Mouse (Mus musculus): ENCODE results near the gene Gpr15. TPM values are rescaled to one million over a fixed set of nuclear protein-coding genes. Genes with fewer than 3 reads are reported as not detected.

Gene Gpr15
- total RNA-seq, 2 experiments from 2014 or later = not detected

DNA sequence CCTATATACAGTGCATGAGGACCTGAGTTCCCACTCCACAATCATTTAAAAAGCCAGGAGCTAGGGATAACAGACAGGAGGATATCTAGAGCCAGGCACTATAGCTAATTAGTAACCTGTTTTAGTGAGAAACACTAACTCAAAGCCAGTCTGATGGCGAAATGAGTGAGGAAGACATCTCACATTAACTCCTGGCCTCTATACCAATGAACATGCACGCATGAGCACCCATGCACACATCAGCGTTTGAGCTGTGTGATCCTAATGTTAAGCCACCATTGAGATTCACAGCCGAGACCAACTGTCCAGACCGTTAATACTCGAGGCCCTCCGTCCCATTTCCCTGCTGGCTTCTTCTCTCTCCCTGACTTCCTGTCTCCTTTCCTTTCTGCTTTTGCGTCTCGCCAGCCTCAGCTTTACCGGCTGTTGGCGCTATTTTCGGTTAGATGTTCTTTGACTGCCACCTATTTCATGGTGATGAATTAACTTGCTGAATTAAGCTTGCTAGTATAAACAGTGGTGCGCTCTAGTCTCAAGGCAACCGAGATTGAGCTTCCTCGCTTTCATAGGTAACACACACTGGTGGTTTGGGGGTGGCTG is 45.0 kb downstream of the Gpr15 start:
- no peak for DNase-seq (ENCODE audit: extremely low spot score in 1 of 2, low spot score in 1 of 2)

DNA sequence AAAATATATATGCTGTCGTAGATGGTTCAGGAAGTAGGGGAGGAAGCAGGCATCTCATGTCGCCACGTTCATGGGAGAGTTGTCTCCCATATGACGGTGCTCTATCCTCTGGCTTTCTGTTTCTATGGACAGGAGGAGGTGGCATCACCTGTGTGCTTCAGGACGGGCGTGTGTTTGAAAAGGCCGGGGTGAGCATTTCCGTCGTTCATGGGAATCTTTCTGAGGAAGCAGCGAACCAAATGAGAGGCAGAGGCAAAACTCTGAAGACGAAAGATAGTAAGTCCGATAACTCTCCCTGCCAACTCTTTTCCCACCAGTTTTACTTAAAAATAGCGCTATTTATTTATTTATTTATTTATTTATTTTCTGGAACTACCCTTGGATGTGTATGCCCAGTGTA is 46.5 kb downstream of the Gpr15 start:
- no peak for DNase-seq (ENCODE audit: extremely low spot score in 1 of 2, low spot score in 1 of 2)

DNA sequence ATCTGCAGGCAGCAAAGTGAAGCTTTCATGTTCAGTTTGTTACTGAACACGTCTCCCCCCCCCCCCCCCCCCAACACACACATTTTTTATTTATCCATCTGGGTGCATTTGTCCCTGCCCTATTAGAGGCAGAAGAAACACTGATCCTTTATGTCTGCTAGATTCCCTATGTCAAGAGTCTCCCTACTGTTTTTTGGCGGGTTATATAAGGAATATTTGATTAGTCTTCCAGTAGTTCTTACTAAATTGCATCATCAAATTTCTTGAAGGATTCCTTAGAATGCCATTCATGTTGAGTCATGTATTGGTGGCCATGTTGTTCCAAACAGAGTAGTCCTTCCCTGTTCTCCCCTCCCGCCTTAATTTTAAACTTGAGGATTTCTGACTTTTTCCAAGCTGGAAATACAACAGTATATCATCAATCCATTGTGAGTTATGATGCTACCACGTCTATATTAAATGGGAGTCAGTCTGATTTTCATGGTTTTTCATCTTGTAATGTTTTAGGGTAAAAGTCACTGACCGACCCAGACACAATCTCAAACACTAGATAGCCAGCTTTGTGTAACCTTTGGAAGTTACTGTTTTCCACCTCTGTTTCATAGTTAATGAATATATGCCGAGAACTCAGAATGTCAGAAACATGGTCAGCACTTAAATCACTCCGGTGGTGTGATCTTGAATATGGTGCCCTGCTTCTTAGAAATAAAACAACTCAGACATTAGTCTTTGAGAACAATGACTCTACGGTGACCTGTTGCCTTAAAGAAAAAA is 47.5 kb downstream of the Gpr15 start:
- DNase-seq (ENCODE audit: extremely low spot score in 1 of 2, low spot score in 1 of 2) = no peak

DNA sequence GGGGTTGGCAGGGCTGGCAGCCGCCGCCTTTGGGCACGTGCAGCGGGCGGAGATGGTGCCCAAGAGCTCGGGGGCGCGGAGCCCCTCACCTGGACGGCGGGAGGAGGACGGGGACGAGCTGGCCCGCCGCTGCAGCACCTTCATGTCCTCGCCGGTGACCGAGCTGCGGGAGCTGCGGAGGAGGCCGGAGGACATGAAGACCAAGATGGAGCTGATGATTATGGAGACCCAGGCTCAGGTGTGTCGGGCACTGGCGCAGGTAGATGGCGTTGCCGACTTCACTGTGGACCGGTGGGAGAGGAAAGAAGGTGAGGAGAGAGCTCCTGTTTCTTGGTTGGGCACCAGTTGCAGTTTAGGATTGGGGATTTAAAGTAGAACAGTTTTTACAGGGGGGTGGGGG is 48.2 kb downstream of the Gpr15 start:
- DNase-seq (ENCODE audit: extremely low spot score in 1 of 2, low spot score in 1 of 2) = no peak

DNA sequence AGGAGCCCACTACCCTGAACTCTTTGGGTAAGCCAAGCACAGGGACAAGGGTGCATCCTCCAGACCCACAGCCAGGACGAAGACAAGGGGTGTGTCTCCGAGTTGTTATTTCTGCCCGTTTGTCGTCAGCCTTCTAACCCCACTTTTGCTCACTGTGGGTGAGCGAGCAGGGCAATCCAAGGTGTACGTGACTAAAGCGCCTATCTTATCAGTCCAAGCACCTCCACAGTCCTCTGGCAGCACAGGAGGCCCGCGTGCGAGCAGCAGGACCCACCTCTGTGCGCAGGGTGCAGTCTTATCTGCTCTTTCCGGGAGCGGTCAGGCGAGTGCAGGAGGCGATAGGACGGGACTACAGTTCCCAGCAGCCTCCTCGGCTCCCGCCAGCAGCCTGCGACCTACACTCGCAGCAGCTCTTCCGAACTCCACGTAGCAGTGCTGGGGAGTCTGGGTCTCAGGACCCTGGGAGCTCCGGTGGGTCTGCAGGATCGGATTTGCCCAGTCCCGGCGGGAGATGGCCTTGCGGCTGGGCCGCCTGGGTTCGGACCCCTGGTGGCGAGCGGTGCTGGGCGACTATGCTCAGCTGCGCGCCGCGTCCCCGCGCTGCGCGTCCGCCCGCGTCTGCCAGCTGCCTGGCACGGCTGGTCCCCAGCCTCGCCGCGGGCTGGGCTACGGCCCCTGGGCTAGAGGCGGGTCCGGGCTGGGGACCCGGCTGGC is 48.8 kb downstream of the Gpr15 start, which contains the start of gene Cpox:
Cpox (plus strand) TSS at position 376 of the 714 bp plus-strand sequence.
- peak; percentile 73 to 83 for DNase-seq (ENCODE audit: extremely low spot score in 1 of 2, low spot score in 1 of 2)

DNA sequence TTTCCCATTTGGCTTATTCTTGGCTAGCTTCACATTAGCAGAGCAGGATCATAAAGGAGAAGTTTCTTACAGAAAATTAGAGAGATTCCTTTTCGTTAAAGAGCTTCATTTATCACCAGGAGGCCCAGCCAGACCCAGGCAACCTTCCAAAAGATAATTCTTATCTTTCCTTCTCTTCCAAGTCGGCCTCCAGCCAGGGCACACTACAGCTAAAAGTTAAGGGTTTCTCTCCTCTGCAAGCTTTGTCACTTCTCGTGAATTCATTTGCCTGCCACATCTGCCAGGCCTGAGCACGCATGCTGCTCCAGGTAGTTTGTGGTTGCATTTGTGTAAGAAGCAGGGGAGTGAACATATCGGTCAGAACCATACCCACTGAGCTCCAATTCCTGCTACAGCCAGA is 49.6 kb downstream of the Gpr15 start:
- DNase-seq (ENCODE audit: extremely low spot score in 1 of 2, low spot score in 1 of 2) = no peak

DNA sequence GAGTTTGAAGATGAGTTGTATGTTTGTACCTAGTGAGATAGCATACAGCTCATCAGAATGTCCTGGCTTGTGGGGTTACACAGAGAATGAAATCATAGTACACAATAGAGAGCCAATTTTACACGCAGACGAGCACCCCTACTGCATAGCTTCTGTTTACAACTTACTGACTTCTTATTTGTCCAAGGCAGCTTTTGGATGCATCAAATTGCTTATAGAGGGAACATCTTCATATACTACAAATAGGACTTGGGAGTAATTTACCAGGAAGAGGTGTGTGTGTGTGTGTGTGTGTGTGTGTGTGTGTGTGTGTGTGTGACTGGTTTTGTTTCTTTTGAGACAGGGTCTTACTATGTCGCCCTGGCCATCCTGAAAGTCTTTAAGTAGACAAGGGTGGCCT is 50.3 kb downstream of the Gpr15 start:
- no peak for DNase-seq (ENCODE audit: extremely low spot score in 1 of 2, low spot score in 1 of 2)

Small RNA genes within 50 kb of the gene (microRNA-seq; reads per million reads assigned to microRNA genes)
- gene Gm27564 = 0 reads per million in 2 experiments

Other genes with a start within 250 kb of the Gpr15 start
- 10 to 100 TPM in 1 of 2 experiments, 1 to 10 TPM in 1; 9.9 to 15.9 TPM for gene St3gal6, start 194.8 kb downstream of the Gpr15 start, total RNA-seq (2021)
- gene Gm813, start 102.1 kb downstream of the Gpr15 start, total RNA-seq (2021) = not detected
- not detected for gene E330017A01Rik, start 80.3 kb downstream of the Gpr15 start, total RNA-seq (2021)
- gene Cpox, start 48.8 kb downstream of the Gpr15 start, total RNA-seq (2021) = 10 to 100 TPM; 52.1 to 53.7 TPM
- 100 to 1,000 TPM in 1 of 2 experiments, 10 to 100 TPM in 1; 82.0 to 100 TPM for gene Cldnd1, start 8.8 kb upstream of the Gpr15 start, total RNA-seq (2021)
- gene Olfr172, start 44.1 kb upstream of the Gpr15 start, total RNA-seq (2021) = not detected
- not detected for gene Olfr173, start 81.2 kb upstream of the Gpr15 start, total RNA-seq (2021)
- not detected for gene Olfr175-ps1, start 107.7 kb upstream of the Gpr15 start, total RNA-seq (2021)
- gene Olfr177, start 155.7 kb upstream of the Gpr15 start, total RNA-seq (2021) = not detected
- gene Olfr178, start 173.0 kb upstream of the Gpr15 start, total RNA-seq (2021) = not detected
- gene Olfr181, start 209.7 kb upstream of the Gpr15 start, total RNA-seq (2021) = not detected
- not detected for gene Olfr180, start 210.3 kb upstream of the Gpr15 start, total RNA-seq (2021)